Mouse (Mus musculus): Measurements from ENCODE around the gene Gm49387. TPM values are rescaled to one million over a fixed set of nuclear protein-coding genes. Genes with fewer than 3 reads are reported as not detected.

Gm49387 gene
- polyA plus RNA-seq, 1 experiment, result not detected

GRCm38 (mm10) chr14:31647991-31648390, 7.3 kb upstream of the Gm49387 start:
- Histone ChIP-seq H3K4me2 (ENCODE audit: low read depth) (no peak overlapping the region), H3ac (ENCODE audit: control insufficient read depth, insufficient read length) (no peak overlapping the region), H3K36me3 (ENCODE audit: control insufficient read depth, insufficient read depth) (no peaks in the 10 kb centered on the region), H3K79me2 (ENCODE audit: control insufficient read depth, insufficient read depth) (no peaks in the 10 kb centered on the region), H3K4me3 (no peak overlapping the region), H3K27me3 (ENCODE audit: control insufficient read depth, insufficient read depth, insufficient read length) (no peaks in the 10 kb centered on the region)
- TF ChIP-seq POLR2AphosphoS2 (IDR thresholded peaks at IDR 0.05; ENCODE audit: insufficient read length, low read depth) (no peak), USF1 (IDR thresholded peaks at IDR 0.05; ENCODE audit: low read depth) (no peak), TCF12 (IDR thresholded peaks at IDR 0.05; ENCODE audit: insufficient read depth, poor library complexity, severe bottlenecking) (no peak), CEBPB (IDR thresholded peaks at IDR 0.05; ENCODE audit: insufficient read depth, poor library complexity, severe bottlenecking) (no peak), POLR2A (IDR thresholded peaks at IDR 0.05; ENCODE audit: insufficient read length, low read depth) (no peak)

DNA sequence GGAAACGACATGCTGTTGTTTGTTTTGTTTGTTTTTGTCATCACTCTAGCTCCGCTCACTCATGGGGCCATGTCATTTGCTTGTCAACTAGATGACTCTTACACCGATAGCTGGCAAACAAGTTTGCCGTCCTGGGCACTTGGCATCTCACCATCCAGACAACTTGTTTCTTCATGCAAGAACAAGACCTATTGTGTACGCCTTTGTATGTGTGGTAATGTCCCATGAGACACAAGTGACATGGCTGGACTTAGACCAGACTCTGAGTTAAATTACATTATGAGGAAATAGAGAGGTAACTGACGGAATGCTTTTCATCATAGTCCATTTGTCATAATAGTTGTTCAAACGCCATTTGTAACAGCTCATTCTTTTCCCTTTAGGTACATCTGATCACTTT, 5.2 kb upstream of the Gm49387 start:
- Histone ChIP-seq H3K79me2 (ENCODE audit: control insufficient read depth, insufficient read depth) (peaks cover 10% of the 10 kb centered on the region), H3K4me3 (no peak overlapping the region), H3K4me2 (ENCODE audit: low read depth) (no peak overlapping the region), H3ac (ENCODE audit: control insufficient read depth, insufficient read length) (no peak overlapping the region), H3K36me3 (ENCODE audit: control insufficient read depth, insufficient read depth) (no peaks in the 10 kb centered on the region), H3K27me3 (ENCODE audit: control insufficient read depth, insufficient read depth, insufficient read length) (no peaks in the 10 kb centered on the region)
- TF ChIP-seq MYOG (IDR thresholded peaks at IDR 0.05; ENCODE audit: control insufficient read depth in 1 of 3, insufficient read depth in 1 of 3, insufficient read length in 2 of 3, low read depth in 2 of 3) (no peak), MYOD1 (IDR thresholded peaks at IDR 0.05; ENCODE audit: control insufficient read depth in 1 of 3, insufficient read length in 2 of 3, low read depth in 2 of 3) (no peak), POLR2A (IDR thresholded peaks at IDR 0.05; ENCODE audit: insufficient read length, low read depth) (no peak), E2F4 (IDR thresholded peaks at IDR 0.05; ENCODE audit: insufficient read depth) (no peak), REST (IDR thresholded peaks at IDR 0.05; ENCODE audit: insufficient read depth, insufficient read length) (no peak), CEBPB (IDR thresholded peaks at IDR 0.05; ENCODE audit: insufficient read depth, poor library complexity, severe bottlenecking) (no peak), TCF12 (IDR thresholded peaks at IDR 0.05; ENCODE audit: insufficient read depth, poor library complexity, severe bottlenecking) (no peak), TCF3 (IDR thresholded peaks at IDR 0.05; ENCODE audit: insufficient read length, low read depth) (no peak), MAX (IDR thresholded peaks at IDR 0.05; ENCODE audit: low read depth) (no peak), SRF (IDR thresholded peaks at IDR 0.05; ENCODE audit: control insufficient read depth, insufficient read length, low read depth) (no peak)

DNA sequence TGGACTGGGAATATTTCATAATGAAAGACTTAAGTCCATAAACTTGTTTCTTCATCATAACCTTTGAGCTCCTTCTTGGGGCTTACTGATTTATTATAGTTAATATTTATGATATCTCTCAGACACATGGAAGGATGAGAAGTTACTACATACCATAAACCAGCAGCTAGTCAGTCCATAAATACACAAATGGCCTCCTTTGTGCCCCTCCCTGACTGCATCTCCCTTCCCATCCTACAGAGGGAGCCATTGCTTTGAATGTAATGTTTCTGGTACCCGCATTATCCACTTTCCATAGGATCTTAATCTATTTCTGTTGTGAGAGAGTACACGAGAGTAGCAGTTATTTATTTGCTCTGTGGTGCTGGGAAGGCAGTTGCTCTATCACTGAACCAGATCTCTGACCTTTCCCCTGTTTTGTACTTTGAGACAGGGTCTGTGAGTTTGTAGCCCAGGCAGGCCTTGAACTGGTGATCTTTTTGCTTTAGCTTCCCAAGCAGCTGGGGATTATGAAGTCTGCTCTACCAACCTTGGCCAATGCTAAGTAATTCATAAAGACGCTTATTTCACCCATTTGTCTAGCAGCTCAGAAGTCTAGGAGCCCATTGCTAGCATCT, 4.4 kb upstream of the Gm49387 start:
- Histone ChIP-seq H3K79me2 (ENCODE audit: control insufficient read depth, insufficient read depth) (peaks cover 10% of the 10 kb centered on the region), H3ac (ENCODE audit: control insufficient read depth, insufficient read length) (no peak overlapping the region), H3K4me2 (ENCODE audit: low read depth) (no peak overlapping the region), H3K27me3 (ENCODE audit: control insufficient read depth, insufficient read depth, insufficient read length) (no peaks in the 10 kb centered on the region), H3K36me3 (ENCODE audit: control insufficient read depth, insufficient read depth) (no peaks in the 10 kb centered on the region), H3K4me3 (no peak overlapping the region)
- TF ChIP-seq MYOG (IDR thresholded peaks at IDR 0.05; ENCODE audit: control insufficient read depth in 1 of 3, insufficient read depth in 1 of 3, insufficient read length in 2 of 3, low read depth in 2 of 3), result no peak
- TF ChIP-seq POLR2A (IDR thresholded peaks at IDR 0.05; ENCODE audit: insufficient read length, low read depth), result no peak
- no peak for TF ChIP-seq MAX (IDR thresholded peaks at IDR 0.05; ENCODE audit: low read depth)
- TF ChIP-seq REST (IDR thresholded peaks at IDR 0.05; ENCODE audit: insufficient read depth, insufficient read length), result no peak
- no peak for TF ChIP-seq MYOD1 (IDR thresholded peaks at IDR 0.05; ENCODE audit: control insufficient read depth in 1 of 3, insufficient read length in 2 of 3, low read depth in 2 of 3)

DNA sequence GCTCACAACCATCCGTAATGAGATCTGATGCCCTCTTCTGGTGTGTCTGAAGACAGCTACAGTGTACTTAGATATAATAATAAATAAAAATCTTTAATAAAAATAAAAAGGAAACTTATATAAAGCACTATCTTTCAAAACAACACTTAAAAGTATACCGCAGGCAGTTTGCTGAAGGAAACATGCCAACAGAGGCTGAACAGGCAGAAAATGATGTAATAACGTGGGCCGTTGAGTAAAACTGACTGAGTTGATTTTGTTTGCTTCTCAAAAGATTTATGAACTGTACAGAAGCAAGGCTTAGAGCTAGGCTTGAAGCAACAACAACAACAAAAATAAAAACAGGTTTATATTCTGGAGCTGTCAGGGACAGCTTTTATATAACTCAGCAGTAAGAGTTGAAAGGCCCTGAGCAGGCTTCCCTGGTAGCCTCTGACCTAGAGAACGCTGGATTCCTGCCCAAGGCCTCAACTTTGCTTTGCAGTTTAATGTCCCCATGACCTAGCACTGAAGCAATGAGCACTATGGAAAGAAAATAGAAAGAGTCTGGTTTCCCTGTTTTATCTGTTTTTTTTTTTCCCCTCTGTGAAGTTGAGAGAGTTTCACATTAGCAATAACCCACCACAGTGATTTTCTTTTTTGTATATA, 3.6 kb upstream of the Gm49387 start:
- Histone ChIP-seq H3K4me2 (ENCODE audit: low read depth) (no peak overlapping the region), H3K27me3 (ENCODE audit: control insufficient read depth, insufficient read depth, insufficient read length) (no peaks in the 10 kb centered on the region), H3K36me3 (ENCODE audit: control insufficient read depth, insufficient read depth) (no peaks in the 10 kb centered on the region), H3K4me3 (no peak overlapping the region), H3ac (ENCODE audit: control insufficient read depth, insufficient read length) (no peak overlapping the region), H3K79me2 (ENCODE audit: control insufficient read depth, insufficient read depth) (peaks cover 10% of the 10 kb centered on the region)
- TF ChIP-seq MAX (IDR thresholded peaks at IDR 0.05; ENCODE audit: low read depth) (no peak), TCF12 (IDR thresholded peaks at IDR 0.05; ENCODE audit: insufficient read depth, poor library complexity, severe bottlenecking) (no peak), REST (IDR thresholded peaks at IDR 0.05; ENCODE audit: insufficient read depth, insufficient read length) (no peak), SRF (IDR thresholded peaks at IDR 0.05; ENCODE audit: control insufficient read depth, insufficient read length, low read depth) (no peak), CEBPB (IDR thresholded peaks at IDR 0.05; ENCODE audit: insufficient read depth, poor library complexity, severe bottlenecking) (no peak), POLR2AphosphoS2 (IDR thresholded peaks at IDR 0.05; ENCODE audit: insufficient read length, low read depth) (no peak), MYOD1 (IDR thresholded peaks at IDR 0.05; ENCODE audit: control insufficient read depth in 1 of 3, insufficient read length in 2 of 3, low read depth in 2 of 3) (no peak), USF1 (IDR thresholded peaks at IDR 0.05; ENCODE audit: low read depth) (no peak), MYOG (IDR thresholded peaks at IDR 0.05; ENCODE audit: control insufficient read depth in 1 of 3, insufficient read depth in 1 of 3, insufficient read length in 2 of 3, low read depth in 2 of 3) (no peak), E2F4 (IDR thresholded peaks at IDR 0.05; ENCODE audit: insufficient read depth) (no peak), POLR2A (IDR thresholded peaks at IDR 0.05; ENCODE audit: insufficient read length, low read depth) (no peak), TCF3 (IDR thresholded peaks at IDR 0.05; ENCODE audit: insufficient read length, low read depth) (no peak)

Measured in myocyte (in vitro differentiated cells).